Mouse (Mus musculus) kidney, postnatal 0 days (tissue): ENCODE results near the gene Baz1a. TPM values are rescaled to one million over a fixed set of nuclear protein-coding genes. Genes with fewer than 3 reads are reported as not detected.

ENCODE experiments used
- ATAC-seq: fragments of 200-750 bp; cut with Nextera tagmentation; replicated peaks from 2 replicates; pipeline ENCODE4 v1.8.0; 2017; ENCODE audit warnings: low read depth, moderate number of reproducible peaks, moderate TSS enrichment, moderate library complexity; ENCODE audit not compliant: low FRiP score
- DNase-seq: peaks from one replicate; pipeline ENCODE4 v3.0.0-alpha.2; 2016; ENCODE audit warnings: low spot score
- H3K27ac ChIP-seq: fragments of 300-500 bp; sonication (generic); 2 replicates; pipeline ENCODE4 v1.5.1; 2014; ENCODE audit warnings: mild to moderate bottlenecking
- H3K27me3 ChIP-seq: fragments of 300-500 bp; sonication (generic); 2 replicates; pipeline ENCODE4 v1.6.1; 2014; ENCODE audit warnings: low read length, mixed read lengths; ENCODE audit not compliant: insufficient read depth
- H3K36me3 ChIP-seq: fragments of 300-500 bp; sonication (generic); 2 replicates; pipeline ENCODE4 v1.6.1; 2014; ENCODE audit warnings: low read length, mixed read lengths; ENCODE audit not compliant: insufficient read depth
- H3K4me1 ChIP-seq: fragments of 300-500 bp; sonication (generic); replicated peaks from 2 replicates; pipeline ENCODE4 v1.6.1; 2014; ENCODE audit warnings: antibody characterized with exemption, low read length, mixed read lengths; ENCODE audit not compliant: insufficient read depth
- H3K4me2 ChIP-seq: fragments of 300-500 bp; sonication (generic); 2 replicates; pipeline ENCODE4 v1.6.1; 2014; ENCODE audit warnings: mild to moderate bottlenecking, low read length, moderate library complexity, mixed read lengths
- H3K4me3 ChIP-seq: fragments of 300-500 bp; sonication (generic); replicated peaks from 2 replicates; pipeline ENCODE4 v1.5.1; 2014; ENCODE audit warnings: low read depth, low read length
- H3K9ac ChIP-seq: fragments of 300-500 bp; sonication (generic); 2 replicates; pipeline ENCODE4 v1.6.1; 2014; ENCODE audit warnings: low read depth, low read length
- H3K9me3 ChIP-seq: fragments of 300-500 bp; sonication (generic); replicated peaks from 2 replicates; pipeline ENCODE4 v1.6.1; 2016; ENCODE audit warnings: low read length, inconsistent platforms, mixed read lengths
- CTCF ChIP-seq: IDR thresholded peaks from 2 replicates; pipeline ENCODE4 v1.5.1; 2016; ENCODE audit warnings: antibody characterized with exemption, low read depth, mild to moderate bottlenecking, moderate library complexity
- WGBS: fragments of 180-500 bp; shearing (Covaris S2); extraction: QIAGEN DNeasy Blood & Tissue Kit; methylation state at CpG from one replicate; pipeline ENCODE4 v1.1.7; 2014; 5-methylcytosine and 5-hydroxymethylcytosine counted together
- polyA plus RNA-seq: library from polyadenylated mRNA; unstranded; fragments of >200 nt; fragmentation: Nextera tagmentation; extraction: Ambion mirVana; gene quantifications from 2 replicates; pipeline ENCODE4 v1.2.1, GENCODE M21; 2015

Gene Baz1a
- polyA plus RNA-seq, 1 experiment from 2014 or later, result 15.5 TPM

- Histone ChIP-seq H3K36me3 (no peaks in the 10 kb centered on the region), H3K9me3 (no peaks in the 10 kb centered on the region), H3K27me3 (no peaks in the 10 kb centered on the region), H3K4me3 (no peak overlapping the region), H3K4me2 (no peak overlapping the region), H3K9ac (no peak overlapping the region), H3K4me1 (no peaks in the 10 kb centered on the region), H3K27ac (no peak overlapping the region)
- no peak for ATAC-seq
- no peak for TF ChIP-seq CTCF
- 82% methylated on average over 14 of the region's 14 CpGs for WGBS
- no peak for DNase-seq
Measured at GRCm38 (mm10) chr12:54999016-54999690, 15.0 kb downstream of the Baz1a start.

- H3K4me2 ChIP-seq, result no peak overlapping the region
- no peak overlapping the region for H3K4me3 ChIP-seq
- H3K36me3 ChIP-seq, result no peaks in the 10 kb centered on the region
- H3K27ac ChIP-seq, result no peak overlapping the region
- no peaks in the 10 kb centered on the region for H3K27me3 ChIP-seq
- TF ChIP-seq CTCF, result no peak
- ATAC-seq, result no peak
- DNase-seq, result no peak
- 55% methylated on average over 5 of the region's 5 CpGs for WGBS
- H3K9ac ChIP-seq, result no peak overlapping the region
- no peaks in the 10 kb centered on the region for H3K9me3 ChIP-seq
- no peaks in the 10 kb centered on the region for H3K4me1 ChIP-seq
Measured at GRCm38 (mm10) chr12:54998411-54998810, 15.7 kb downstream of the Baz1a start.

GRCm38 (mm10) chr12:54996979-54997474, 17.1 kb downstream of the Baz1a start:
- 89% methylated on average over 6 of the region's 6 CpGs for WGBS
- Histone ChIP-seq H3K9me3 (no peaks in the 10 kb centered on the region), H3K4me1 (no peaks in the 10 kb centered on the region), H3K4me2 (no peak overlapping the region), H3K27ac (no peak overlapping the region), H3K4me3 (no peak overlapping the region), H3K36me3 (no peaks in the 10 kb centered on the region), H3K9ac (no peak overlapping the region), H3K27me3 (no peaks in the 10 kb centered on the region)
- DNase-seq (no peak), ATAC-seq (no peak)
- no peak for TF ChIP-seq CTCF

DNA sequence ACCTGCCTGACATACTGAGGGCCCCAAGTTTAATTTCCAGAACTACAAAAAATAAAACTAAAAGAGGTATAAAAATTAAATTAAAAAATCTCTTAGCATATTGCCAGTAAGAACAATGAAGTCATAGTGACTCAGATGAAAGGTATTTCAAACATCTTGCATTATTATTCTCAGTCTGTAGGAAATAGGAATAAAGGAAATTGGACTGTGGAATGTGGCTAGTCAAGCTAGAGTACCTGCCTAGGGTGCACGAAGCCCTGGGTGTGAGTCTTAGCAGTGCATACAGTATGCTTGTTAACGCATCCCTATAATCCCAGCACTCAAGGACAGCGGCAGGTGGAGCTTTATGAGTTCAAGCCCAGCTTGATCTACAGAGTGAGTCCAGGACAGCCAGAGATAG, 18.2 kb downstream of the Baz1a start:
- Histone ChIP-seq H3K9me3 (no peaks in the 10 kb centered on the region), H3K4me3 (no peak overlapping the region), H3K4me2 (no peak overlapping the region), H3K36me3 (no peaks in the 10 kb centered on the region), H3K9ac (no peak overlapping the region), H3K4me1 (no peaks in the 10 kb centered on the region), H3K27ac (no peak overlapping the region), H3K27me3 (no peaks in the 10 kb centered on the region)
- DNase-seq (no peak), ATAC-seq (no peak)
- TF ChIP-seq CTCF, result no peak
- 61% methylated on average over 3 of the region's 3 CpGs for WGBS

DNA sequence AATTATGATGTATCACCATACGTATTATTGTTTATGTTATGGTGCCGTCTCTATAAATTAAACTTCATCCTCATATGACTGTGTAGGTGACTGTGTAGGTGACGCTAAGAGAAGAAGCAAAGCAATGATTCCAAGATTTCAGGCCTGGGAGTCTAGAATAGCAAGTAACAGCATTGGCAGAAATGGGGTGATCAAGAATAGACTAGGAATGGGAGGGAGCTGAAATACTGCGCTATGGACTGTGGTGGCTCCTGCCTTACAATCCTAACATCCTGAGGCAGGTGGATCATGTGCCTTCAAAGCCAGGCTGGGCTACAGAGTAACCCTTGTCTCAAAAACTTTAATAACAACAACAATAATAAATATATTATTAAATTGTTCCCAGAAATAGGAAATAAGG, 19.7 kb downstream of the Baz1a start:
- no peaks in the 10 kb centered on the region for H3K9me3 ChIP-seq
- WGBS, result 87% methylated on average over 4 of the region's 4 CpGs
- H3K9ac ChIP-seq, result no peak overlapping the region

DNA sequence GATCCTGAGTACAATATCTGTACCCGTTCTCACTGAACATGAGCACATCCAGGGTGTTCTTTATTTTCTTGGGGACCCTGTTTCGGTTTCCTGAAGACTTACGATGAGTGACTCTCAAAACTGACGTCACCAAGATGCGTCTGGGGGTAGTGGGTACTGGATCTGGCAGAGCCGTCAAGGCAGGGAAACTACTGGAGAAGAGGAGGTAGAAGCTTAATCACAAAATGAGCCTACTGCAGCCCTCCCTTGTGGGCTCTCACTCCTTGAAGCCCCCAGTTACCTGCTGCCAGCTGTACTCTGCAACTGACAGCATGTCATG, 20.1 kb downstream of the Baz1a start:
- 78% methylated on average over 6 of the region's 6 CpGs for WGBS
- Histone ChIP-seq H3K27me3 (no peaks in the 10 kb centered on the region), H3K9ac (no peak overlapping the region), H3K36me3 (no peaks in the 10 kb centered on the region), H3K4me3 (no peak overlapping the region), H3K27ac (no peak overlapping the region), H3K4me2 (no peak overlapping the region), H3K9me3 (no peaks in the 10 kb centered on the region), H3K4me1 (no peaks in the 10 kb centered on the region)
- TF ChIP-seq CTCF, result no peak
- DNase-seq (no peak), ATAC-seq (no peak)

More for the DNA sequence above, 19.7 kb downstream of the Baz1a start:
- no peaks in the 10 kb centered on the region for H3K4me1 ChIP-seq
- no peak for TF ChIP-seq CTCF
- ATAC-seq (no peak), DNase-seq (no peak)
- no peaks in the 10 kb centered on the region for H3K36me3 ChIP-seq
- H3K27ac ChIP-seq, result no peak overlapping the region
- no peak overlapping the region for H3K4me2 ChIP-seq
- H3K4me3 ChIP-seq, result no peak overlapping the region
- no peaks in the 10 kb centered on the region for H3K27me3 ChIP-seq
